Mouse (Mus musculus) ES-Bruce4 (cell line): ENCODE measurements around the gene Gemin5.

Experiments
- CTCF ChIP-seq: IDR thresholded peaks from one replicate; pipeline ENCODE4 v1.8.1; 2011; ENCODE audit warnings: low read depth, low read length
- POLR2A ChIP-seq: IDR thresholded peaks from one replicate; pipeline ENCODE4 v1.8.1; 2011; ENCODE audit warnings: low read length; ENCODE audit not compliant: insufficient read depth

DNA sequence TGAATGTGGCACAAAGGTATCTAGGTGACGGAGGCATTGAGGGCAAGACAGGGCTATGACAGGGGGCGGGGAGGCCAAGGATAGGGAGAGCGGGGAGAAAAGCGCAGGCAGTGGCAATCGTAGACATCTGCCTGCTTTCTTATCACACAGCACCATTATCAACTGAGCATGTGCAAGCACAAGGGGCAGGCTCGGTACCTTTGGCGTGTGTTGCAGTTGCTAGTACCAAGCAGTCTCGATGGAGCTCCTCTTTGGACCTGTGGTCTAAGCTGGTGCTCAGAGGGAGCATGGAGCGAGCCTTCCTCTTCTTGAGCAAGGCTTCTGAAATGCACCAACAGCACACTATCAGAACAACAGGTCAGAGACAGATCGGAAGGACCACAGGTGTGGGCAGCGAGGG is 29.5 kb downstream of the Gemin5 start:
- no peak for TF ChIP-seq CTCF
- TF ChIP-seq POLR2A: no peak
